Mouse (Mus musculus) ovary, postnatal 36 days (tissue): ENCODE data around the gene Cdc42se1.
"Not testable (repeated sequence)": the region's sequence is repeated elsewhere in the genome, so short reads cannot be mapped to it uniquely, and the experiment has no call there.

Experiments used
- DNase-seq: peaks from one replicate; pipeline ENCODE4 v3.0.0; 2022; ENCODE audit warnings: low spot score, mixed read lengths

Cdc42se1 gene

DNA sequence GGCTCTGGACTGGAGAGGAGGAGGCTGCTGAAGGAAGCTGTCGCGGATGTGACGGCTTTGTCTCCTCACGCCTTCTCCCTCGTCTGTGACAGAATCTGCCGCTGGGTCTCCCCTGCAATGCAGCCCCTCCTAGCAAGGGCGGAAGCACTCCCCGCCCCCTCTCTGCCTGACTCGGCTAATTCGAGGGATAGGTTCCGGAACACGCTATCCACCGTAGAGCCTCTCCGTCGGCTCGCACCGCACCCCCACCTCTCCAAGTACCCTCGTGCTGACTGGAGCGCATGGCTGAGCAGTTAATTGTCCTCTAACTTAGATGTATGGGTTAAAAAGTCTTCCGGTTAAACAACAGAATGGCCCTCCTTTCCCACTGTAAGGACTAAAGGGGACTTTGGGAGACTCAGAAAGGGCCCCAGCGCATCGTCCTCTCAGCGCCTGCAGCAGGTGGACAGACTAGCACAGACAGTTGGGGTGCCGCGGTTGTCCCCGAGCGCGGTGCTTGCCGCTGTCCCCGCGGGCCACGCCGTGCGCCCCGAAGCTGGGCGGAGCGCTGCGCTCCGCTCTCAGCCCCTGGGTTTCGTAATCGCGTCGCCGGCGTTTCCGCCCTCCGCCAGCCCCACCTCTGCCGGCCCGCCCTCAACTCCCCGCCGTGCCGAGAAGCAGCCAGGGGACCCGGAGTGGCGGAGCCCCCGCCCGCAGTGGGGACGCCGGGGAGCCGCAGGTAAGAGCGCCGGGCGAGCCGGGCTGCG, at the start of gene Cdc42se1:
Gene Cdc42se1 (plus strand): TSS at position 585 of the 746 bp plus-strand sequence.
- DNase-seq, result peak; percentile 87

DNA sequence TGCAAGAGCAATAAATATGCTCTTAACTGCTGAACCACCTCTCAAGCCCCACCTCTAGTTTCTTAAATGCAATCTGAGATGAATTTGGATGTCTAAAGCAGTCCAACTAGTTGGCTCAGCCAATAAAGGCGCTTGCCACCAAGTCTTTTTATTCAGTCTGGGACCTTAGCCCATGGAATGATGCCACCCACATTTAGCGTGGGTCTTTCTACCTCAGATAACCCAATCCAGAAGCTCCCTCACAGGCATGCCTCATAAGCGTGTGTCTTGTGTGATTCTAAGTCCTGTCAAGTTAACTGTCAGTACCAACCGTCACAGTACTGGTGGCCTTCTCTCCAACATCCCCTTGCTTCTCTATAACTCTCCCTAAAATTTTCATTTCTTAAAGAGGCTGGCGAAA, 49.6 kb upstream of the Cdc42se1 start:
- no peak for DNase-seq

DNA sequence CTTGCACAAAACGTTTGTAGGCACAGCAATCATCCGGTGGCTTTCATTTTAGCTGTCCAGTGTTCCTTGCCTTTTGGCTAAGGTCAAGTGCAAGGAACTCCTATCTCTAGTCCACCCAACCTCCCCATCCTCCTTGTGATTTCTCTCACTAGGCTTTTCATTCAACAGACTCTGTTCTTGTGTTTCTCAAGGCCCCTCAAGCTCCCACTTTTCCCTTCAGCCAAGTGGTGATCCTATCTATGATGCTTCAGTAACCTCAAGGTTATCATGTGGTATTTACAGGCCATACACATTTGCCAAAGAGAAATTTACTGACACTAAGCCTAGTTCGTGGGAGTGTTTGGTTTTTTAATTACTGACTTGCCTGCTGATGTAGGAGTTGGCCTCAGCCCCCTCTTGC, 48.6 kb upstream of the Cdc42se1 start:
- no peak for DNase-seq

DNA sequence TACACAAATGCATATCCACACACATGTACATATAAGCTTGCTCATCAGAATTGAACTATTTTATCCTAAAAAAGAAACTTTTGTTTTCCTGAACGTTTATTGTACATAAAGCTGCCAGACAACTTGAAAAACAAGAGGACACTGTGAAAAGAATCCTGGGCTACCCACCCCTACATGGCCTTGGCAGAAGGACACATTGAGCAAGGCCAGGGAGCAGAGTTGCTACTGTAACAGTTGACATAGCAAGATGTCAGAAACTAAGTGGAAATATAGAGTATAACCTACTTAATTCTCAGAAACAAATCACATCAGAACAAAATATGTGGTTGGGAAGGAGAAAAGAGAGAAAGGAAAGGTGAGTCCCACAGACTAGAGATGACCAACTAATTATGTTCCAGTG, 46.7 kb upstream of the Cdc42se1 start:
- DNase-seq, result no peak

DNA sequence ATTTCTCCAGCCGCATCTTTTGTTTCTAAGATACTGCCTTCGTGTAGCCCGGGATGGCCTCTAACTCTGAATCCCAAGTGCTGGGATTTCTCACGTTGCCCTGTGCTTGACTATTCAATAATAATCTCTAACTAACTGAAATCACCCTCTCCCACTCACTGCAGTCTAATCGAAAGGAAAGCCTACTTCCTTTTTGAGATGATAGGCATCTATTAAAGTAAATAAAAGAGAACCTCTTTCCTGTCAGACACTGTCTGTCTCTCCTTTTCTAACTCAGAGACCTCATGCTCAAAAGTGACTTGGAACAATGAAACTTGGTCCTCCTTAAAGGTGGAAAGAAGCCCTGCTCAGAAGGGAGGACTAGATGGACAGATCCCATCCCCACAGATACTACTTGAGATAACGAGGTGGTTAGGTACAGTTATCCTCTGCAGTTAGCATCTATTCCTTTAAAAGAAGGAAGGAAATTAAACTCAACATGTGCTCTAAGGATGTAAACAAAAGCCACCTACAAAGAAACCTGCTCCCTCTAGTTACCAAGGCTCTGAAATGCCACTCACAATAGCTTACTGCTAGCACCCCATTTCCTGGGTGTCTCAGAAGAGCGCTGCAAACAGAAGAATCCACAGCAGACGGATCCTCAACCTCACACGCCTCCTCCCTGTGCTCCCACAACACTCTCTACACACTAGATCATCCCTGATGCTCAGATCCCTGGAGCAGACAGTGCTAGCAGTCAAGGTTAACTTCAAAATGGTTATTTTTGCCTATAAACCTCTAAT, 43.5 kb upstream of the Cdc42se1 start:
- no peak for DNase-seq

DNA sequence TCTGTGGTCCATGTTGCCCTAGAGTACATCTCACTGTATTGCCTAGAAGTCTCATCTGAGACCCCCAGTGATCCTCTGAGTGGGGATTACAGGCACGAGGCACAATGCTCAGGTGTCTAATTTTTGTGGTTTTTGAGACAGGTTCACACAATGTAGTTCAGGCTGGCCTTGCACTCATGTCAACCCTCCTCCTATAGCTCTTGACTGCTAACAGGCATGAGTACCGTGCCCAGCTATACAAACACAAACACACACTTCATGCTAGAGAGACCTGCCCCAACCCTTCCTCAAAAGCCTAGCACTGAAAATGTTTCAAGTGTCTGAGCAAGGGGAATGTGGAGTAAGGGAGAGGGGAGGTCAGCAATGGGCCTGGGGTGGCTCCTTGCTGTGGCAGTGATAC, 42.4 kb upstream of the Cdc42se1 start:
- no peak for DNase-seq

DNA sequence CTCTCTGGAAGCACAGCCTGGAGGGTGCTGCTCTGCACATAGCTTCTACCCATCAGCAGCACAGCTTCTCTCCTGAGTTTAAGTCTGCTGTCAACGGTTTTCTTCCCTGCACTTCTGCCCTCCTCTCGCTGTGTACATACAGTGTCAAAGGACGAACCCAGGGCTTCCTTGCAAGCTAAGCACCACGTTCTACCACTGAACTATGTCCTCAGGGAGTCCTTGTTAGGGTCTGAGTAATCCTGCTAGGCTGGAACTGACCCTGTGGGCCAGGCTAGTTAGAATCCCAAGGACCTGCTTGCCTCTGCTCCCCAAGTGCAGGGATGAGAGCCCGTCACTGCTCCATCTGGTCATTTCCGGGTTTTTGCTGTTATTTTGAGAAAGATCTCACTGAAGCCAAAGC, 41.6 kb upstream of the Cdc42se1 start:
- DNase-seq, result no peak

DNA sequence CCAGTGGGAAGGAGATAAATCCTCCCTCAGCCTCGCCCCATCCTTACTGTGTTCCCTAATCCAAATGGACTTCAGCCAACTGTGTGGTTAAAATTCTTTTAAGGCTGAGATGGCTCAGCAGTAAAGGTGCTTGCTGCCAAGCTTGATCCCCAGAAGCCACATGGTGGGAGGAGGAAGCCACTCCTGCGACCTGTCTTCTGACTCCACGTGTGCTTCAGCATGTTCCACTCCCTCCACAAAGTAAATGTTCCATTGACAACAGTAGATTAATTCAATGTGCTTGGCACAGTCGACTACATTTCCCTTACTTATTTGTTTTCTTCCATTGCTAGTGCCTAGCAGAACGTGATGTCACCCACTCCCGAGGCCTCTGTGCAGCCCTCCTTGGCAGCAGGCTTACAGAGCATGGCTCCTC, 33.8 kb upstream of the Cdc42se1 start:
- no peak for DNase-seq

DNA sequence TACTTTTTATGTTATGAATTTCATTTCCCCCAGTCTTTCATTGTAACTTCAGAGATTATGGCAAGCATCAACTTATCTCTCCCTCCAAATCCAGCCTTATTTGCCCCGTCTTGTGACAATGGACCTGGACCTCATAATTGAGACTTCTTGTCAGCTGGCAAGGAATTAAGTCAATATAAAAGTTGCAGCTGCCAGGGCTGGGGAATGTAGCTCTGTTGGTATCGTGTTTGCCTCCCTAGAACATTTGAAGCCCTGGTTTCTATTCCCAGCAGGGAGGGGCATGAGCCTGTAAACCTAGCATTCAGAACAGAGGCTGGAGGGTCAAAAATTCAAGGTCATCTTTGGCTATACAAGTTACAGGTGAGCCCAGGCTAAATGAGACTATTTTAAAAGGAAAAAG, 32.8 kb upstream of the Cdc42se1 start:
- no peak for DNase-seq

DNA sequence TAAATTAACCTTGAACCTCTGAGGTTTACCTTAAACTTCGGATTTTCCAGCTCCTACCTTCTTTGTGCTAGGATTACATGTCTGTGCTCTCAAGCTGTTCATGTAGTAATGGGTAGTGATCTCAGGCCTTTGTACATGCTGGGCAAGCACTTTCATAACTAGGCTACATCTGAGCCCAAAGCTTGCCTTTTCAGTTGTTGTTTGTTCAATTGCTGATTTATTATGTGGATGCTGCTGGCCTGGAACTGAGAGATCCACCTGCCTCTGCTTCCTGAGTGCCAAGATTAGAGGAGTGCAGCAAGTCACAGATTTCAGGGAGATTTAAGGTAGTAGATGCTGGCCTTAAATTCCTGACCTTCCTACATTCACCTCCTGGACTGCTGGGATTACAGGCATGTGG, 29.4 kb upstream of the Cdc42se1 start:
- no peak for DNase-seq

DNA sequence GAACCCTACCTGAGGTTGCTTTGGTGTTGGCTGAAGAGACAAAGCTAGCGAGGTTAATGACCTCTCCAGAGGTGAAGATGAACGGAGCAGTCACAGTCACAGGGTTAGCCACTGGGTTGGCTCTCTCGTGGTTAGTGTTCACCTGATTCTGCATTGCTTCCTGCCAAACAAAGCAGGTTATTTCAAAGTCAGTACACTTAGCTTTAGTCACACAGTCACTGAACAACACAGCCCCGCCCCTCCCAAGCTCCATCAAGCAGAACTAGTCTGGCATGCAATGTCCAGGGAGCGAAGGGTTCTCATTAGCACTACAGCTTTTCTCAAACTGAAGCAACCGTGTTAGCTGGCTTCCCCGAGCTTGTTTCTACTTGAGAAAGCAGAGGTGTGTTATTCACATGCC, 28.4 kb upstream of the Cdc42se1 start:
- no peak for DNase-seq

DNA sequence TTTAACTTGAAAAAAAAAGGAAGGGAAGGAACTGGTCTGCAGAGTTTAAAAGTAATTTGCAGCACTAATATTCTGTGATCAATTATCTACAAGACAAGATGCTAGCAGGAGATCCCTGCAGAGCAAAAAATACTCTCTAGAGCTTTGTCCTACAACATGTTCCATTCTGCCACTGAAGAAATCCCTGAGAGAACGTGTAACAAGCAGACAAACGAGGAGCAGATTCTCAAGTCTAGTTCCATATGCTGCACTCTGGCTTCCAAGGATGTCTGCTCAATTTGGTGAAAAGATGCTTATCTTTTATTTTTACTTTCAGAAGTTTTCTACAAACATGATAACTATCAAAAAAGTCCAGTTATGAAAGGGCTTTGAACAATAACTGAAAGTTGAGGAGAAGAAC, 28.0 kb upstream of the Cdc42se1 start:
- no peak for DNase-seq

DNA sequence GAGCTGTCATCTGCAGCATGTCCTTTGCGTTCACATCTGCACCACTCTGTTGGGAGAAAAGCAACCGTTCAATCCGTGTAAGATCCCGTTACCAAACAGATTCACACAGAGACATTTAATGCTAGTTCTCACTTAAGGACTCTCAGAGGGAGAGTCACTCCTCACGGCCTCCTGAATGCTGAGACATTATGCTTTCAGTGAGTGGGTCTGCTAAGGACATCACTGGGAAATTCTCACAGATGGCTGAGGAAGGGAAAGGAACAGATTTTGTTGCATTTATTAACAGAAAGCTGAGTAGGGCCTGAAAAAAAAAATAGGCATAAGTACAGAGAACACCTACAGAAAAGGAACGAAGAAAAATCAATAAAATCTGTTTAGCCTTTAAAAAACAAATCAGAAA, 24.7 kb upstream of the Cdc42se1 start:
- DNase-seq, result no peak

DNA sequence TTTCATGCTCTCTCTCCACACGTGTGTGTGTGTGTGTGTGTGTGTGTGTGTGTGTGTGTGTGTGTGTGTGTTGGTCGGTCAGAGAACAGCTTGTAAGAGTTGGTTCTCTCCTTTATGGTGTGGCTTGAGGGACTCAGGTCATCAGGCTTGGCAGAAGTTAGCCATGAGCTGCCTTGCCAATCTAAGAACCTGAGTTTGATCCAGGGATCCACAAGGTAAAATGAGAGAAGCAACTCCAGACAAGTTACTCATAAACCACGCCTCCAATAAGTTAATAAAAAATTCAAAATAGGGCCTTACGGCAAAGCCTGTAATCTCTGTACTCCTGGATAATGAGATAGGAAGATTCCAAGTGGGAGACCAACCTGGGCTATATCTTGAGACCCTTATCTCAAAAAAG, 20.2 kb upstream of the Cdc42se1 start:
- DNase-seq, result no peak

DNA sequence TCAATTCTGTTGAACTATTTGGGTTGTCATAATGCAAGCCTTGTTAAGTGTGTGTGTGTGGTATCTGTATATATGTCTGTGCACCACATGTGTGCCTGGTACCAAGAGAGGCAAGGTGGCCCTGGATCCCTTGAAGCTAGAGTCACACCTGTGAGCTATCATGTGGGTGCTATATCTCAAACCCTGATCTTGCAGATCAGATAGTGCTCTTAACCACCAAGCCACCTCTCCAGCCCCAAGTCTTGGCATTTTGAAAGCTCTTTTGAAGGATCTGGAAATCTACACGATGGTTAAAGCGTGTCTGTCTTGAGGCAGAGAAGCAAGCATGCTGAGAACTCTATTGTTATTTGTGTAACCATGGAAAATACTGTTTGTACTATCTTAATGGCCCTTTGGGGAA, 17.9 kb upstream of the Cdc42se1 start:
- DNase-seq, result no peak

DNA sequence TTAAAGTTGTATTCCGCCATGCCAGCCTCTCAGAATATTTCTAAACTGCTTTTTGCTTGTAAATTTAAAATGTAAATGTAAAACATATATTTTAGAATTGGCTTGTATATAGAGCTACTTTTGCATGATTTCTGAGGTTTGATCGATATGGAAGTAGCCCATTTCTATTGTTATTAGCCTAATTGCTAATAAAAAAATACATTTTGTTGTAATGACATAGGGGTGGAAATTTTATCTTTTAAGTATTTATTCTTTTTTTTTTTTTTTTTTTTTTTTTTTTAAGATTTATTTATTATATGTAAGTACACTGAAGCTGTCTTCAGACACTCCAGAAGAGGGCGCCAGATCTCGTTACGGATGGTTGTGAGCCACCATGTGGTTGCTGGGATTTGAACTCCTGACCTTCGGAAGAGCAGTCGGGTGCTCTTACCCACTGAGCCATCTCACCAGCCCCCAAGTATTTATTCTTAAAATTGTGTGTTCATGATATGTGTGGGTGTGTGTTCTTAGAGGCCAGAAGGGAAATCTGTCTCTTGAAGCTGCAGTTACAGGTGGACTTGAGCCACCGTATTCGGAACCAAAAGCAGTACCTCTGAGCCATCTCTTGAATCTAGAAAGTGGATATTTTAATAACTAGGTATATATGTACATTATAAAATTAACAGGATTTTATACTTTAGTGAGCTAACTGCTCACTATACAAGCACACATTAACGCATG, 15.5 kb upstream of the Cdc42se1 start:
- DNase-seq, result not testable (repeated sequence)

DNA sequence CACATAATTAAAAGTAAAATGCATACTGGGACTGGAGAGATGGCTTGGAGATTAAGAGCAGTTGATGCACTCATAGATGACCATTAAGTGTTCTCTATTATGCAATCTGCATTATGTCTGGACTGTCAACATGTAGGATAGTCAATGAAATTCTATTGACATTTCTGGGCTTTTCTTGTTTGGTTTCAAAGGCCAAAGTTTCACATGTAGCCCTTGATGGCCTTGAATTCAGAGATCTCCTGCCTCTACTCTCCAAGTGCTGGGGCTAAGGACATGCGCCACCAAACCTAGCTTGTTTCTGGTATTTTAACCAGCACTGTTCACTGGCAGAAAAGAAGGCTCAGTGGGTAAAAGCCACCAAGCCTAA, 14.9 kb upstream of the Cdc42se1 start:
- DNase-seq, result no peak

DNA sequence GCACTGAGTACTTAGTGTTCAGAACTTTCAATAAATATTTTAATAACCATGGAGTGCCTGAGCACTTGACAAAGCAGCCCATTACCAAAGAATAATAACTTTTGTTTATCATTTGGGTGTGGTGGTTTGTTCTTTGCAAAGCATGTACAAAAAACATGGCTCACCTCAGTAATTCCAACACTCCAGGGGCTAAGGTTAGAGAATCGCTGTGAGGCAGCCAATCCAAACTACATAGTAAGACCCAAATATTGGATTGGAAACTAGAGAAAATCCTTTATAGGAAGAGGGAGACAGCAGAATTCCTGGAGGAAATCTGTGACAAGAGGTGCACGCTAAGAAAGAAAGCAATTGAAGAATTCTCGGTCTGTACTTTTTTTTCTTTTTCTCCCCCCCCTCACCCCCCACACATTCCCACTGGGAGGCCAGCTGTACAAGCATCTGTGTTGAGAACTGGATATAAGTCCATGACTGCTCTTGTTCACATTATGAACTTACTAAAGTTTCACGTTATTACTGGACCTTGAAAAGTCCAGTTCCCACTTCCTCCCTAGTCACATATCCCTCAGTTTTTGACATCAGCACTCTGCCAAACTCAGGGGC, 11.8 kb upstream of the Cdc42se1 start:
- DNase-seq, result no peak

DNA sequence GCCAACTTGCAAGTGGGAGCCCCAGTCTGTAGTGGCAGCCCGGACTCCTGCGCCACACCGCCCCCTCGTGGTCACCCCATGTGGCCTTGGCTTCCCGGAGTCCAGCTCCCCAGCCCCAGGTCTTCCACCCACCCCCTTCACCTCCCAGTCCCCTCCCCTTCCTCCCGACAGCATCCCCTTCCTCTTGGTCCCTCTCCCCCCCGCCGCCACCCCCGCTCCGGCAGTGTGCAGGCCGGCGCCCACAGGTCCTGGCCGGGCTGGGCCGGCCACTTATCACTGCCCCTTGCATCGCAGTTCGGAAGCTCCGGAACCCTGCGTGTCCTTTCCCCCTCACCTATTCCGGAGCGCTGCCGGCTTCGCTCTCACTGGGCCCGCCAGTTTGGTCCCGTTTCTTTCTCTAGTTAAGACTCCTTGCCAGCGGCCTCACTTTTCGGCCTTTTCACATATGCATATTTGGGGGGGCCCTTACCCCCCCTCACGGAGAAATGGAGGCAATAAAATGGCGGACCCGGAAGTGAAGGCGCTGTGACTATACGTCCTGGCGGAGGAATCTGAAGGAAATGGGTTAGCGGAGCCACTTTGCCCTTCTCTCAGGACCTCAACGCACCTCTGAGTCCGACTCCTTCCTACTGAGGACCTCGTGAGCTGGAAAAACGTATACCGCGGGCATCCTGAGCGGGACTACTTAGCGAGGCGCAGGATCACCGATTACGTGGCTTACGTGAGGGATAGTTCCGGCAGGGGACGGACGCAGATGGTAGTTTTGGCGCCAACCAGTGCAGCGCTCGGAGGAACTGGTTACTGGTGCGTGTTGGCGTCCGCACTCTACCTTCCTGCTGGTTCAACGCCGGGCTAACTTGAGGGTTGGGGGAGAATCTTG, 11.0 kb upstream of the Cdc42se1 start, which contains the start of gene Gabpb2:
Gene Gabpb2 (minus strand): TSS at position 662 of the 880 bp plus-strand sequence.
- peak; percentile 96 for DNase-seq

DNA sequence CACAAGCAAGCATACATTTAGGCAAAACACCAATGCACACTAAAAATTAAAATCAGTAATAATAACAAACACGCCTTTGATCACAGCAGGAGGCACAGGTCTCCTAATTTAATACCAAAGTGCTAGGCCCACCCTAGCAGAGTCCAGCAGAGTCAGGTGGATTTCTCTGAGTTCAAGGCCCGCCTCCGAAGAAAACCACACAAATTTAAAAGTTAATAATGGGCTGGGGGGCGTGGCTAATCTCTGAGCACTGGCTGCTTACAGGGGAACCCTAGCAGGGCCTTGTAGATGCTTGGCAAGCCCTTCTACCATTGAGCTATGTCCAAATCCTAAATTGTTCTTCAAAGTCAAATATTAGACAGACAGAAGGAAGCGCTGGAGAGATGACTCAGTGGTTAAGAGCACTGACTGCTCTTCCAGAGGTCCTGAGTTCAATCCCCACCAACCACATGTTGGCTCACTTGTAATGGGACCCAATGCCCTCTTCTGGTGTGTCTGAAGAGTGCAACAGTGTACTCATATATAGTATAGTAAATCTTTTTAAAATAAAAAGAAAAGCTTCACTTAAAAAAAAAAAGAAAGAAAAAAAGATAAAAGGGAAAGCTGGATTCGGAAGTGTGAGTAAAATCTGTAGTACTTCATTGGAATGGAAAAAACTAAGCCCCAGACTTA, 9.9 kb upstream of the Cdc42se1 start:
- no peak for DNase-seq

DNA sequence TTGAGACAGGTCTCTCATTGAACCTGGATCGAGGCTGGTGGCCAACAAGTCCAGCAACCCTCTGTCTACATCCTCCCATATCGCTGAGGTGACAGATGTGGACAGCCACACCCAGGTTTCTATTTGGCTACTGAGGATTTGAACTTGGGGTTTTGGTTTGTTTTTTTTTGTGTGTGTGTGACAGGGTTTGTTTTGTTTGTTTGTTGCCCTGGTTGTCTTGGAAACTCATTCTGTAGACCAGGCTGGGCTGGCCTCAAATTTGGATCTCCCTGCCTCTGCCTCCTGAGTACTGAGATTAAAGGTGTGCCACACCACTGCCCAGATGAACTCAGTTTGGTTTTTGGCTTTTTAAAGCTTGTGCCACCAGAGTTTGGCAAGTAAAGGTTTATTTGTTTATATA, 5.5 kb upstream of the Cdc42se1 start:
- no peak for DNase-seq
